Mouse (Mus musculus) spleen, adult 2 months (tissue): ENCODE data around the gene Kcna10. TPM values are rescaled to one million over a fixed set of nuclear protein-coding genes. Genes with fewer than 3 reads are reported as not detected.

Experiments
- DNase-seq, 2 experiments: peaks; one replicate each; pipeline versions ENCODE4 v3.0.0 to v3.0.0-alpha.2; 2012 to 2021; ENCODE audit warnings: low spot score in 2 of 2, low read depth in 1 of 2
- H3K27ac ChIP-seq: fragments of 200-500 bp; 2 replicates; pipeline ENCODE4 v1.5.1; 2012; ENCODE audit warnings: low read length, inconsistent platforms; ENCODE audit not compliant: insufficient read depth
- H3K27me3 ChIP-seq: fragments of 200-500 bp; 2 replicates; pipeline ENCODE4 v1.6.1; 2012; ENCODE audit warnings: mild to moderate bottlenecking, moderate library complexity, low read length, inconsistent platforms; ENCODE audit not compliant: control insufficient read depth, insufficient read depth
- H3K36me3 ChIP-seq: fragments of 200-500 bp; 2 replicates; pipeline ENCODE4 v1.6.1; 2012; ENCODE audit warnings: mild to moderate bottlenecking, low read length, inconsistent platforms; ENCODE audit not compliant: control insufficient read depth, insufficient read depth
- H3K4me1 ChIP-seq: fragments of 200-500 bp; 2 replicates; pipeline ENCODE4 v1.6.1; 2011; ENCODE audit warnings: inconsistent platforms; ENCODE audit not compliant: control insufficient read depth, insufficient read depth, insufficient read length
- H3K4me3 ChIP-seq: fragments of 200-500 bp; 2 replicates; pipeline ENCODE4 v1.5.1; 2011; ENCODE audit warnings: mild to moderate bottlenecking, inconsistent platforms; ENCODE audit not compliant: insufficient read depth, insufficient read length; ENCODE audit errors: extremely low read depth
- CTCF ChIP-seq: fragments of 200-500 bp; IDR thresholded peaks from 2 replicates; pipeline ENCODE4 v1.5.1; 2011; ENCODE audit warnings: mild to moderate bottlenecking, inconsistent platforms; ENCODE audit not compliant: insufficient read depth, insufficient read length, insufficient replicate concordance; ENCODE audit errors: extremely low read depth
- POLR2A ChIP-seq: fragments of 200-500 bp; IDR thresholded peaks from 2 replicates; pipeline ENCODE4 v1.6.1; 2011; ENCODE audit warnings: low read depth, low read length, inconsistent platforms
- WGBS: fragments of 180-500 bp; shearing (Covaris S2); methylation state at CpG from one replicate; pipeline ENCODE4 v1.1.7; 2018; 5-methylcytosine and 5-hydroxymethylcytosine counted together
- polyA plus RNA-seq: library from polyadenylated mRNA; depleted of rRNA; stranded (reverse); fragments of >200 nt; gene quantifications from 2 replicates; pipeline ENCODE4 v1.2.3, GENCODE M21; 2012; rRNA removed

Kcna10 gene
- polyA plus RNA-seq, 1 experiment, result not detected

DNA sequence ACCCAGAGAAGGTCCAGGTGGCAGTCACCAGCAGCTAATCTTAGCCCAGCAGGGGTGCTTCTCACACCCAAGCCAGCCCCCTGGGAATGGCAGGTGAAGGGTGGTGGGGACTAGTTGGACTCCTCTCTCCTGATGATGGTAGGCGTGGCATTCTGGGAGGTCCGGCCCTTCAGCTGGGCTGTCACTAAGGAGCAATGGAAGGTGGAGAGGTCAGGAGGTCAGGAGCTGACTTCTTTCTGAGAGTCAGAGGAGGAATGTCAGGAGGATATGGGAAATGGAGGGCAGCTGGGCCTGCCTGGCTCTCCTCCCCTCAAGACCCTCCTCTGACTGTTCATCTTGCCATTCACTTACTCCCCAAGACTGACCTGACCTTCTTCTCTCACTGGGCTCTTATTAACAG lies 55.2 kb downstream of the Kcna10 start:
- H3K27ac ChIP-seq, result no peak overlapping the region
- H3K36me3 ChIP-seq, result no peaks in the 10 kb centered on the region
- H3K4me1 ChIP-seq, result peaks cover 1% of the 10 kb centered on the region; the same call in 1 of the 2 replicates
- DNase-seq, result no peak
- no peak overlapping the region for H3K4me3 ChIP-seq
- no peaks in the 10 kb centered on the region for H3K27me3 ChIP-seq
- no peak for TF ChIP-seq CTCF
- TF ChIP-seq POLR2A, result no peak
- WGBS, result 84% methylated on average over 2 of the region's 2 CpGs

DNA sequence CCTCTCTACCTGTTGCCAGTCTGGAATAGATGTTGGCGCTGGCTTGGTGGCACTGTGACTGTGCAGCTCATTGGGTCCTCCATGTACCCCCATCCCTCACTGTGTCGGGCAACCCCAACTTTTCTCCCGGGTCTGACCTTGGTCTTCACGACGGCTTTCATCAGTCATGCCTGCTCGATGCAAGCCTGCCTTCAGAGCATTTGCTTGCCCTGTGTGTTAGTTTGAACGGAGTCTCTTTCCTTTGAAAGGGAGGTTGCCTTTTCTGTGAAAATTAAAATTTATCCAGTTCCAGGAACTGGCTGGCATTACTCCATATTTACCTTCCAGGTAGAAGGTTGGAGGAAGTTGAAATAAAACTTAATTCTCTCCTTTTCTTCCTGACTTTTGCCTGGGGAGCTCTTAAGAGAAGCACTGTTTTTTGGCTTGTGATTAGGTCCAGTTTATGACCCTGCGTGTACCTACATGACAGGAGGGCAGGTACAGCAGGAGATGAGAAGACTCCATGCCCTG lies 55.7 kb downstream of the Kcna10 start:
- no peak for TF ChIP-seq CTCF
- TF ChIP-seq POLR2A, result no peak
- H3K36me3 ChIP-seq, result no peaks in the 10 kb centered on the region
- no peak for DNase-seq
- H3K27ac ChIP-seq, result no peak overlapping the region
- no peak overlapping the region for H3K4me3 ChIP-seq
- 85% methylated on average over 8 of the region's 8 CpGs for WGBS
- H3K27me3 ChIP-seq, result no peaks in the 10 kb centered on the region
- no peaks in the 10 kb centered on the region; the same call in 1 of the 2 replicates for H3K4me1 ChIP-seq

DNA sequence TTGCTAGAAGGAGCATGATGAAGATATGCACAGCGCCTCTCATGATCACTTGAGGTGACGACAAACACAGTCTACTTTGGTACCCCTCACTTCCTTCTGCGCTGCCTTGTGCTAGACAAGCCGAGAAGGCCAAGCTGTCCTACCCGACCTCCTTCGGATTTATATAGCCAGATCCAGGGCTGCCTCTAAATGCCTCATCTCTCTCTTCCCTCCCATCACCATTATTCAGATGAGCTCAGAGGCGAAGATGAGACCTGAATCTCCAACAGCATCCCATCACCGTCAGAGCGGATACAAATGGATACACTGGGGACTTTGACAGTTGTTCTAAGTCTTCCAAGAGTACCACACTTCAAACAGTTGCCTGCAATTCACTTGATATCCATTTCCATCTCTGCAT lies 56.8 kb downstream of the Kcna10 start, which contains the start of gene Prok1:
Prok1 (minus strand) TSS at position 101 of the 400 bp plus-strand sequence.
- Histone ChIP-seq H3K36me3 (no peaks in the 10 kb centered on the region), H3K4me1 (no peaks in the 10 kb centered on the region; the same call in 1 of the 2 replicates), H3K27me3 (no peaks in the 10 kb centered on the region), H3K27ac (no peak within 1 kb of the TSS), H3K4me3 (no peak within 1 kb of the TSS)
- WGBS, result 94% methylated on average over 9 of the region's 9 CpGs
- DNase-seq, result no peak
- no peak for TF ChIP-seq CTCF
- no peak for TF ChIP-seq POLR2A

DNA sequence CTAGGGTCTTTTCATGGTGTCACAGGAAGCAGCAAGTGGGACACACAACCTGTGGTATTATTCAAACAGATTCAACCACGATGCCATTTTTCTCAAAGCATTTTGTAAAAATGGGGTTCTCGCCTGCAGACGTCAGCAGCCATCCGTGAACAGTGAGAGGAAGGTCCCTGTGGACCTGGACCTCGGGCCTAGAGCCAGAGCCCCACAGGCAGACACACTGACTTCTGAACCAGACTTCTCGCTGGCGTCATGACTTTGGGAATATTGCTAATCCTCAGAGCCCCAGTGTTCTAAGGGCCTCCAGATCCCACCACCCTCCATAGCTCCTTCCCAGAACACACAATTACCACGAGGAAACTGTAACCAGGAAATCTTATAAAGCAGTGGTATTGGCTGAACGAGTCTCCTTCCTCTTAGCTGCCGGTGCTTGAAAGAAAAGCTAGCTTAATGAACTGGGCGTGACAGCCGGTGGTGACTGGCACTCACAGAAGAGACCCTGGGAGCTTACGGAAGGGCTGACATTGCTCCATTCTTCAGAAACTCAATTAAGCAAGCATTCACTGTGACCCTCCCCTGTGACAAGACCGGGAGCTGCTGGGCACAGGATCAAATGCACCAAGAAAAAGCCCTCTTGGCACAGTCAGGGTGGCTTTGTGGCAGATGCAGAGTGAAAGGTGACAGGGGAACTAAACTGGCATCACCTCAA lies 58.7 kb downstream of the Kcna10 start:
- DNase-seq, result no peak
- H3K4me1 ChIP-seq, result no peaks in the 10 kb centered on the region; the same call in 1 of the 2 replicates
- TF ChIP-seq CTCF, result no peak
- TF ChIP-seq POLR2A, result no peak
- WGBS, result 31% methylated on average over 14 of the region's 14 CpGs
- no peaks in the 10 kb centered on the region for H3K36me3 ChIP-seq
- no peak overlapping the region for H3K4me3 ChIP-seq
- no peak overlapping the region for H3K27ac ChIP-seq
- no peaks in the 10 kb centered on the region for H3K27me3 ChIP-seq

Other genes with a start within 250 kb of the Kcna10 start
- gene Kcna3, start 146.9 kb upstream of the Kcna10 start, polyA plus RNA-seq, result 21.0 and 32.2 TPM in 2 replicates
- 2.5 and 3.8 TPM in 2 replicates for gene Kcna2, start 81.9 kb upstream of the Kcna10 start, polyA plus RNA-seq
- gene Cym, start 38.7 kb downstream of the Kcna10 start, polyA plus RNA-seq, result 0.22 and 0.33 TPM in 2 replicates
- not detected in 2 replicates for gene A630076J17Rik, start 47.6 kb downstream of the Kcna10 start, polyA plus RNA-seq
- not detected in 2 replicates for gene Prok1, start 56.7 kb downstream of the Kcna10 start, polyA plus RNA-seq
- gene Lamtor5, start 95.8 kb downstream of the Kcna10 start, polyA plus RNA-seq, result 54.0 and 59.0 TPM in 2 replicates
- gene Slc16a4, start 108.2 kb downstream of the Kcna10 start, polyA plus RNA-seq, result 0.04 and 0.05 TPM in 2 replicates
- gene Rbm15, start 150.6 kb downstream of the Kcna10 start, polyA plus RNA-seq, result 8.1 and 9.0 TPM in 2 replicates